Mouse (Mus musculus): ENCODE measurements at regions not wholly inside any gene's neighbourhood (a gene's known extent, or its start where the extent isn't known, plus 50 kb on each side); places are given as distances from the start of the nearest gene placed in this dataset.
"Not testable (repeated sequence)": the region's sequence is repeated elsewhere in the genome, so short reads cannot be mapped to it uniquely, and the experiment has no call there.

GRCm38 (mm10) chr17:7548456-7548855, 163.2 kb upstream of the Unc93a2 start:
- peak in 1 of 2 experiments; percentile 41 for DNase-seq (ENCODE audit: low spot score in 2 of 2)

DNA sequence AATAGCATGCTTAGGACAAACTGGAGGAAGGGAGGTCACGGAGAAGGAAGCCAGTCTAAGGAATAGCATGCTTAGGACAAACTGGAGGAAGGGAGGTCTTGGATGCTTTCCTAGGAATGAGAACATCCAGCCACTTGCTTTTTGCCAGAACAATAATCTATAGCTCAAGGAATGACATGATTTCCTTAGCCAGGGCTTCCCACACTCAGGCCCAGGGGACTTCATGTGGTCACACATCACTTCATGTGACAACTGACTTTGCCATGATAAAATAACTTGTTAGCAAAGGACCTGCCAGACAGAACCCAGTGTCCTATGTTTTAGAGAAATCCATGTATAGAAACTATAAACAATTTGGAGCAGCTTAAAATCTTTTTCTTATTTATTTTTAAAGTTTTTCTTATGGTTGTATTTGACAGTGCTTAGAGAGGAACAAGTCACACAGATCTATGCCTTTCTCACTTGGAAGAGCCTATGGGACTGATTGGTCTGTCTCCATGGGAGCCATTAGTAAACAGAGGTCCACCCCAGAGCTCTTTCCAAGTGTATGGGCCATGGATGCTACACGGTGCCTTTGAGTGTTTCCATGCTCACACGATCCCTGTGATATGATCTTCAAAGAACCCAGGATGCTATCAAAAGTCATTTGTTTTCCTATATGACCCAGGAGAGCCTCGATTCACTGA, 153.3 kb upstream of the Unc93a2 start:
- no peak for DNase-seq (ENCODE audit: low spot score in 2 of 2)

DNA sequence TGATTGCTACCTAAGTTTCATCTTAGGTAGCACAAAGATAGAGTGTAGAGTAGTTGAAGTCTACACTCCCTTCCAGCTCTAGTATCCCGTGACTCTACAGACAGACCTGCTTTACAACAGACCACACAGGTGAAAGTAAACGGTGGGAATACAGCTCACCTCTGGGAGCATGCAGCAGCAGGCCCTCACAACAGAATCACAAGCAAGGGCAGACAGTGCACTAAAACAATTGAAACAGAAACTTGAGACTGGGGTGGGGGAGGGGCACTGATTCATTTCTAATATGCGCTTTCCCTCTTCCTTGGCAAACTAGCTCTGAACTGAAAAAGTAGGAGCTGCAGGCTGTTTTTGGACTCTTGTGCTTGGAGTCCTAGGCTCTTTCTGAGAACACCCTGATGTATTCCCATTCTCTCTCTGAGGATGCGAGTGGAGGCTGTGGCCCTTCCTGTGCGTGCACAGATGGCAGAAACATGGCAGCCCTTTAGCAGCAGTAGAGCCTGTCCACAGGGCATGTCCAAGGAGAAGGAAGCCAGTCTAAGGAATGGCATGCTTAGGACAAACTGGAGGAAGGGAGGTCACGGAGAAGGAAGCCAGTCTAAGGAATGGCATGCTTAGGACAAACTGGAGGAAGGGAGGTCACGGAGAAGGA, 152.5 kb upstream of the Unc93a2 start:
- DNase-seq (ENCODE audit: low spot score in 2 of 2) = no peak

- no peak for DNase-seq (ENCODE audit: low spot score in 2 of 2)
These were observed 151.9 kb upstream of the Unc93a2 start for GRCm38 (mm10) chr17:7537210-7537609.

DNA sequence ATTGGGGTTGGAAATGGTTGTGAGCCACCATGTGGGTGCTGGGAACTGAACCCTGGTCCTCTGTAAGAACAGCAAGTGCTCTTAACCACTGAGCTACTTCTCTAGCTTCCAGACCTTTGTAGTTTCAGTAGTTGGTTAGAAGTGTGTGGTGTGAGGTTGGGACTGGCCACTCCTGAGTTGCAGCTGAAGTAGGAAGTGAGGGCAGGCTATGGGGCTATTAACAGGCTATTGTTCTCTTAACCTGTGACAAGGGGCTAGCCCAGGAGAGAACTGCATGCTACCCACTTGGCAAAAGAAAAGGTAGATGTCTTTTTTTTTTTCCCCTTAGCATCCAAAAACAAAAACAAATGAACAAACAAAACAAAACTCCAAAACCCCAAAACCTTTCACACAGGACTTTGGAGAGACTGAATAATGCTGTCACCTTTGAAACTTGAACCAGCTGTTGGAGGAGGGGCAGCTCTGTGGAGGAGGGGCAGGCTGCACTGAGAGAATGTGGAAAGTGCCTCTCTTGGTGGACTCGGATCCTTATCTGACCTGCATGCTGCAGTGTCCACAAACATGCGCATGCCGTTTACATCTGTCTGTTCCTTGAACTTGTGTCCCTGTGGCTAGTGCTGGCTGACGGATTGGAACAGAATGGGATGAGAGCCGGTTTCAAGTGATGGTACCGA, 149.3 kb upstream of the Unc93a2 start:
- no peak for DNase-seq (ENCODE audit: low spot score in 2 of 2)

DNA sequence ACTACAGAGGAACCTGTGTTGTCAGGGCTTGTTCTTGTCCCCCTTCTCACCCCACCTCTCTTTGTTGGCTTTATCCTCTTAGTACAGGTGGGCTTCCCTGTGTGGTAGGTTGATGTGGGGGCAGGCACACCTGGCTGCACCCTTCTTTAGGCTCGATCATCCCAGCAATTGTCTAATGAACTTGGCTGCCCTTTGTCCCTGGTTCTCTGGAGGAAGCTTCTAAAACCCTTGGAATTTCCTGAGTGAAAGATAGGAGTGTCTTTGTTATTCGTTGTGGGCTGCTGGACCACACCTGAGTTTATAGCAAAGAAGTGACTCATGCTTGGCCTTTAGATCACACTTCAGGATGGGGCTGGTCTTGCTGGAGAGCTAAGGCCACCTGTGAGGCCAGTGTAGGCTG, 148.3 kb upstream of the Unc93a2 start:
- no peak for DNase-seq (ENCODE audit: low spot score in 2 of 2)

GRCm38 (mm10) chr17:7532618-7533017, 147.4 kb upstream of the Unc93a2 start:
- DNase-seq (ENCODE audit: low spot score in 2 of 2) = no peak

- no peak for DNase-seq (ENCODE audit: low spot score in 2 of 2)
These were observed 144.0 kb upstream of the Unc93a2 start for GRCm38 (mm10) chr17:7529304-7529703.

- no peak for DNase-seq (ENCODE audit: low spot score in 2 of 2)
These were observed 142.4 kb upstream of the Unc93a2 start for GRCm38 (mm10) chr17:7527681-7528080.

DNA sequence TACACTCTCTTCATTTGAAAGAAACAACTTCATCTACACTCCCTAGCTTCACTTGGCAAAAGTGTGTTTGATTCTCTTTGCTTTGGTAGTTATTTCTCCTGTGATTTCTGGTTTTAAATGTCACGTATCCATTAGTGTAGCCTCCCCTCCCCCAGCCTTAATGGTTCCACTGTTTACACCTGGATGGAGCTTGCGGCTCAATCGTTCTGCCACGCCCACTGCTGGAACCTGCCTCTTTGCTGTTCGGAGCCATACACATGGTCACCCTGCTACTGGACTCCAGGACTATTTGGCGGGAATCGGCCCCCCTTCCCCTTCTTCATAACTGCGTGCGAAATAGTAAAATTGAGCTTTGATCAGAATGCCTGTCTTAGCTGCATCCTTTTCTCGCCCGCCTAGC, 139.2 kb upstream of the Unc93a2 start:
- DNase-seq (ENCODE audit: low spot score in 2 of 2) = not testable (repeated sequence)

GRCm38 (mm10) chr17:7521127-7521526, 135.9 kb upstream of the Unc93a2 start:
- no peak for DNase-seq (ENCODE audit: low spot score in 2 of 2)
